Mouse (Mus musculus): ENCODE data around the gene Cavin2. TPM values are rescaled to one million over a fixed set of nuclear protein-coding genes. Genes with fewer than 3 reads are reported as not detected.

The Cavin2 gene
- total and polyA plus RNA-seq, 2 experiments from 2014 or later, result 7.5 to 8.4 TPM

DNA sequence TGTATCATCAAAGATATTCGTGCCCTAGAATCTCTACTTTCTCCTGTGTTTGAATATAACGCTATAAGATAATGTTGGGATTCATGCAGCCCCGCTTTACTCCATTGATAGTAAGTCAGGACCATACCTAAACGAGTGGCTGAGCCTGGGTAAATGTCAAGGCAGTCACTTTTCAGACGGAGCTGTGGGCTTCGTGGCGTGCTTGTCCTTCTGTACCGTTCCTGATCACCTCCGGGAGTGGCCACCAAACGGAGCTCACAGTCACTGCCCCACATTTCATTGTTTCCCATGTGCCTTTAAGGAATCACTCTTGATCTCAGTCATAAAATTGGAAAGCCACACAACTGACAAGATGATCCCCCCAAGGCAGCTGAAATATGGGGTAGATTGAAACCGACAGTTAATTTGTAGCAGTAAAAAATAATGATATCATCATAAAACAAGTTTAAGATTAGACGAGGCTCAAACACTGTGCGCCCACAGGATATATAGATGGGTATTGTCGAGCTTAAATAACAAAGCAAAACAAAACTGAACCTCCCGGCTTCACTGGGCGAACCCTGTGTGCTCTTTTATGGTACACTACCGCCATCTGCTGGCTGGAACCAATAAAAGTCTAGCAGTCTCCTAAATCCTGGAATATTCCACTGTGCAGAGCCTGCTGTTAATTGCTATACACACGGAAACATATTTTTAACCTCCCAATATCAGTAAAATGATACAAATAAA lies 44.8 kb downstream of the Cavin2 start:
- Histone ChIP-seq H3K27me3 (ENCODE audit: insufficient read depth, low read length) (no peaks in the 10 kb centered on the region), H3K4me2 (ENCODE audit: low read depth, low read length, poor library complexity, severe bottlenecking) (peak overlapping the region; percentile 48), H3K9ac (replicated peaks; ENCODE audit: low read length, poor library complexity, severe bottlenecking) (peak overlapping the region; percentile 34), H3K27ac (ENCODE audit: low read depth, low read length) (peak overlapping the region; percentile 65), H3K36me3 (ENCODE audit: insufficient read depth, low read length) (no peaks in the 10 kb centered on the region), H3K9me3 (ENCODE audit: low read length) (no peaks in the 10 kb centered on the region), H3K4me3 (ENCODE audit: low read depth, low read length) (peak overlapping the region; percentile 23), H3K4me1 (ENCODE audit: insufficient read depth, low read length) (no peaks in the 10 kb centered on the region)
- WGBS, result 13% methylated on average over 18 of the region's 18 CpGs
- ATAC-seq (ENCODE audit: low FRiP score) (peak; percentile 90), DNase-seq (ENCODE audit: low spot score) (peak; percentile 95)
- TF ChIP-seq CTCF (IDR thresholded peaks at IDR 0.05), result peak; percentile 90

DNA sequence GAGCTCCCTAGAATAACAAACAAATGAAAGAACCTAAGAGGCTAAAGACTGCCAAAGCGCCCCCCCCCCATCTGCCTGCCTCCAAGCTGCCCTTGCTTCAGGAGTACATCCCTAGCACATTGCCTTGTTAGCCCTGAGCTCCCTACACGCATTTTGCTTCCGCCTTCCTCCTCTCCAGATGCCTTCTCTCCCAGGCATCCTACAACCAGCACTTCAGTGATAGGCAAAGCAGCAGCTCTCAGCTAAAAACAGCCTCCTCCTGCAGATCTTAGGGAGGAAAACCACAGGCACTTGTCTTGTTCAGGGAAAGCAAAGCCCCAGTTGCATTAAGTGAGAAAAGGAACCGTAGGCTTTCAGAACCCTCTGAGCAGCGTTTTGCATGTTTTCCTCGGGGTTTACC lies 45.4 kb downstream of the Cavin2 start:
- Histone ChIP-seq H3K27ac (ENCODE audit: low read depth, low read length) (peak overlapping the region; percentile 65), H3K9ac (replicated peaks; ENCODE audit: low read length, poor library complexity, severe bottlenecking) (no peak overlapping the region; the same call in 1 of the 2 replicates), H3K4me2 (ENCODE audit: low read depth, low read length, poor library complexity, severe bottlenecking) (peak overlapping the region; percentile 48; the same call in 1 of the 2 replicates), H3K4me1 (ENCODE audit: insufficient read depth, low read length) (no peaks in the 10 kb centered on the region), H3K36me3 (ENCODE audit: insufficient read depth, low read length) (no peaks in the 10 kb centered on the region), H3K27me3 (ENCODE audit: insufficient read depth, low read length) (no peaks in the 10 kb centered on the region), H3K4me3 (ENCODE audit: low read depth, low read length) (no peak overlapping the region), H3K9me3 (ENCODE audit: low read length) (no peaks in the 10 kb centered on the region)
- ATAC-seq (ENCODE audit: low FRiP score) (peak; percentile 55; the same call in 1 of the 2 replicates), DNase-seq (ENCODE audit: low spot score) (peak; percentile 40)
- WGBS, result 19% methylated on average over 6 of the region's 6 CpGs
- TF ChIP-seq CTCF (IDR thresholded peaks at IDR 0.05), result no peak

GRCm38 (mm10) chr1:51335081-51335480 lies 46.2 kb downstream of the Cavin2 start:
- H3K4me2 ChIP-seq (ENCODE audit: low read depth, low read length, poor library complexity, severe bottlenecking), result no peak overlapping the region
- H3K4me3 ChIP-seq (ENCODE audit: low read depth, low read length), result no peak overlapping the region
- 86% methylated on average over 2 of the region's 2 CpGs for WGBS
- H3K9me3 ChIP-seq (ENCODE audit: low read length), result no peaks in the 10 kb centered on the region
- H3K27me3 ChIP-seq (ENCODE audit: insufficient read depth, low read length), result no peaks in the 10 kb centered on the region
- no peak overlapping the region for H3K27ac ChIP-seq (ENCODE audit: low read depth, low read length)
- H3K9ac ChIP-seq (replicated peaks; ENCODE audit: low read length, poor library complexity, severe bottlenecking), result no peak overlapping the region
- no peak for ATAC-seq (ENCODE audit: low FRiP score)
- no peaks in the 10 kb centered on the region for H3K4me1 ChIP-seq (ENCODE audit: insufficient read depth, low read length)
- no peaks in the 10 kb centered on the region for H3K36me3 ChIP-seq (ENCODE audit: insufficient read depth, low read length)
- DNase-seq (ENCODE audit: low spot score), result no peak
- no peak for TF ChIP-seq CTCF (IDR thresholded peaks at IDR 0.05)

- Histone ChIP-seq H3K4me2 (ENCODE audit: low read depth, low read length, poor library complexity, severe bottlenecking) (no peak overlapping the region), H3K27ac (ENCODE audit: low read depth, low read length) (no peak overlapping the region), H3K4me3 (ENCODE audit: low read depth, low read length) (no peak overlapping the region), H3K9me3 (ENCODE audit: low read length) (no peaks in the 10 kb centered on the region), H3K4me1 (ENCODE audit: insufficient read depth, low read length) (no peaks in the 10 kb centered on the region), H3K9ac (replicated peaks; ENCODE audit: low read length, poor library complexity, severe bottlenecking) (no peak overlapping the region), H3K27me3 (ENCODE audit: insufficient read depth, low read length) (no peaks in the 10 kb centered on the region), H3K36me3 (ENCODE audit: insufficient read depth, low read length) (no peaks in the 10 kb centered on the region)
- 54% methylated on average over 3 of the region's 3 CpGs for WGBS
- ATAC-seq (ENCODE audit: low FRiP score) (no peak), DNase-seq (ENCODE audit: low spot score) (no peak)
- no peak for TF ChIP-seq CTCF (IDR thresholded peaks at IDR 0.05)
These were observed 55.2 kb downstream of the Cavin2 start for GRCm38 (mm10) chr1:51344160-51344559.

GRCm38 (mm10) chr1:51347596-51347995 lies 58.7 kb downstream of the Cavin2 start:
- WGBS, result 92% methylated on average over 3 of the region's 3 CpGs
- no peak for DNase-seq (ENCODE audit: low spot score)
- H3K36me3 ChIP-seq (ENCODE audit: insufficient read depth, low read length), result no peaks in the 10 kb centered on the region
- H3K4me2 ChIP-seq (ENCODE audit: low read depth, low read length, poor library complexity, severe bottlenecking), result no peak overlapping the region
- no peaks in the 10 kb centered on the region; the same call in 1 of the 2 replicates for H3K4me1 ChIP-seq (ENCODE audit: insufficient read depth, low read length)
- H3K9ac ChIP-seq (replicated peaks; ENCODE audit: low read length, poor library complexity, severe bottlenecking), result no peak overlapping the region
- no peaks in the 10 kb centered on the region for H3K27me3 ChIP-seq (ENCODE audit: insufficient read depth, low read length)
- ATAC-seq (ENCODE audit: low FRiP score), result no peak
- no peak overlapping the region for H3K27ac ChIP-seq (ENCODE audit: low read depth, low read length)
- H3K9me3 ChIP-seq (ENCODE audit: low read length), result no peaks in the 10 kb centered on the region
- no peak overlapping the region for H3K4me3 ChIP-seq (ENCODE audit: low read depth, low read length)
- peak; percentile 45 for TF ChIP-seq CTCF (IDR thresholded peaks at IDR 0.05)

DNA sequence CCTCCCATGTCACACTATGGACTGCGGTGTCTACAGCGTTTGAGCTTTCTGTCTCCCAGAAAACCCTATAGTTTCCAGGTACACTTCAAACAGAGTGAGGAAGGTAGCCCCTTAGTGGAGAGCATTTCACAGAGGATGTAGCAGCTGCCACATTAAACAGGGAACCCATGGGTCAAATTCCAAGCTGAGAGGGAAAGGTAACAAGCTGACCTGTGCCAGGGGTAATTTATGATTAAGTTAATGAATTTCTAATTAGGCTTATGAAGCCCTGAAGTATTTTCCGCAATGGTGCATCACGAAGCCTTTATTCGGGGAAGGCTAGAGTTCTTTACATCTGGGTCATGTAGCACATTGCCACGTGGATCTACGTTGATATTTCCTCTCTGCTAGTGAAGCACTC lies 59.7 kb downstream of the Cavin2 start:
- Histone ChIP-seq H3K9me3 (ENCODE audit: low read length) (no peaks in the 10 kb centered on the region), H3K4me3 (ENCODE audit: low read depth, low read length) (no peak overlapping the region), H3K27me3 (ENCODE audit: insufficient read depth, low read length) (no peaks in the 10 kb centered on the region), H3K4me2 (ENCODE audit: low read depth, low read length, poor library complexity, severe bottlenecking) (no peak overlapping the region), H3K27ac (ENCODE audit: low read depth, low read length) (no peak overlapping the region), H3K9ac (replicated peaks; ENCODE audit: low read length, poor library complexity, severe bottlenecking) (no peak overlapping the region), H3K4me1 (ENCODE audit: insufficient read depth, low read length) (no peaks in the 10 kb centered on the region; the same call in 1 of the 2 replicates), H3K36me3 (ENCODE audit: insufficient read depth, low read length) (no peaks in the 10 kb centered on the region)
- ATAC-seq (ENCODE audit: low FRiP score), result no peak
- TF ChIP-seq CTCF (IDR thresholded peaks at IDR 0.05), result no peak
- WGBS, result 75% methylated on average over 7 of the region's 7 CpGs
- no peak for DNase-seq (ENCODE audit: low spot score)

Measured in midbrain, postnatal 0 days (tissue).